Mouse (Mus musculus): ENCODE measurements around the gene Trim60.

- TF ChIP-seq CTCF (IDR thresholded peaks at IDR 0.05; ENCODE audit: extremely low read depth, insufficient read depth, insufficient read length, insufficient replicate concordance) = no peak
- TF ChIP-seq POLR2A (IDR thresholded peaks at IDR 0.05; ENCODE audit: low read depth, low read length) = no peak
These were observed 10.7 kb upstream of the Trim60 start for GRCm38 (mm10) chr8:65028959-65029686.
